Mouse (Mus musculus) midbrain, postnatal 0 days (tissue): Measurements from ENCODE around the gene Oxsr1. TPM values are rescaled to one million over a fixed set of nuclear protein-coding genes. Genes with fewer than 3 reads are reported as not detected.
"Not testable (repeated sequence)": the region's sequence is repeated elsewhere in the genome, so short reads cannot be mapped to it uniquely, and the experiment has no call there.

ENCODE experiments used
- ATAC-seq: fragments of 200-750 bp; cut with Nextera tagmentation; 2 replicates; pipeline ENCODE4 v1.8.0; 2017; ENCODE audit warnings: moderate number of reproducible peaks, mild to moderate bottlenecking, moderate TSS enrichment, moderate library complexity; ENCODE audit not compliant: low FRiP score
- DNase-seq: peaks from one replicate; pipeline ENCODE4 v3.0.0-alpha.2; 2015; ENCODE audit warnings: low spot score
- H3K27ac ChIP-seq: fragments of 300-500 bp; sonication (generic); 2 replicates; pipeline ENCODE4 v1.5.1; 2014; ENCODE audit warnings: low read depth, mild to moderate bottlenecking, low read length, mixed read lengths
- H3K27me3 ChIP-seq: fragments of 300-500 bp; sonication (generic); 2 replicates; pipeline ENCODE4 v1.6.1; 2014; ENCODE audit warnings: low read length, control low read depth, mixed read lengths; ENCODE audit not compliant: insufficient read depth
- H3K36me3 ChIP-seq: fragments of 300-500 bp; sonication (generic); 2 replicates; pipeline ENCODE4 v1.6.1; 2014; ENCODE audit warnings: low read length, control low read depth, mixed read lengths; ENCODE audit not compliant: insufficient read depth
- H3K4me1 ChIP-seq: fragments of 300-500 bp; sonication (generic); 2 replicates; pipeline ENCODE4 v1.6.1; 2014; ENCODE audit warnings: mild to moderate bottlenecking, control low read depth, antibody characterized with exemption, low read length, mixed read lengths; ENCODE audit not compliant: insufficient read depth
- H3K4me2 ChIP-seq: fragments of 300-500 bp; sonication (generic); 2 replicates; pipeline ENCODE4 v1.6.1; 2014; ENCODE audit warnings: low read depth, mild to moderate bottlenecking, low read length, mixed read lengths; ENCODE audit not compliant: poor library complexity, severe bottlenecking
- H3K4me3 ChIP-seq: fragments of 300-500 bp; sonication (generic); 2 replicates; pipeline ENCODE4 v1.5.1; 2014; ENCODE audit warnings: low read depth, mild to moderate bottlenecking, low read length, moderate library complexity
- H3K9ac ChIP-seq: fragments of 300-500 bp; sonication (generic); replicated peaks from 2 replicates; pipeline ENCODE4 v1.6.1; 2014; ENCODE audit warnings: mild to moderate bottlenecking, low read length, moderate library complexity, mixed read lengths; ENCODE audit not compliant: poor library complexity, severe bottlenecking
- H3K9me3 ChIP-seq: fragments of 300-500 bp; sonication (generic); 2 replicates; pipeline ENCODE4 v1.6.1; 2016; ENCODE audit warnings: low read length, control low read depth
- CTCF ChIP-seq: IDR thresholded peaks from 2 replicates; pipeline ENCODE4 v1.5.1; 2016; ENCODE audit warnings: antibody characterized with exemption, mild to moderate bottlenecking
- WGBS: fragments of 180-500 bp; shearing (Covaris S2); extraction: QIAGEN DNeasy Blood & Tissue Kit; methylation state at CpG from one replicate; pipeline ENCODE4 v1.1.7; 2014; 5-methylcytosine and 5-hydroxymethylcytosine counted together
- polyA plus RNA-seq: library from polyadenylated mRNA; unstranded; fragments of >200 nt; fragmentation: Nextera tagmentation; extraction: Ambion mirVana; gene quantifications from 2 replicates; pipeline ENCODE4 v1.2.1, GENCODE M21; 2015
- total RNA-seq: library from RNA; depleted of rRNA; stranded (reverse); fragments of >200 nt; gene quantifications from 2 replicates; pipeline ENCODE4 v1.2.3, GENCODE M21; 2014

The Oxsr1 gene
- total and polyA plus RNA-seq, 2 experiments from 2014 or later: 10.7 to 38.5 TPM

- 96% methylated on average over 3 of the region's 3 CpGs for WGBS
- Histone ChIP-seq H3K9me3 (no peaks in the 10 kb centered on the region), H3K4me1 (no peaks in the 10 kb centered on the region), H3K4me3 (no peak overlapping the region), H3K9ac (no peak overlapping the region), H3K27ac (no peak overlapping the region), H3K27me3 (no peaks in the 10 kb centered on the region), H3K4me2 (no peak overlapping the region), H3K36me3 (peaks cover 38% of the 10 kb centered on the region; the same call in 1 of the 2 replicates)
- TF ChIP-seq CTCF: no peak
- no peak for DNase-seq
- ATAC-seq: no peak
Measured at GRCm38 (mm10) chr9:119239274-119239673, 83.0 kb downstream of the Oxsr1 start.

GRCm38 (mm10) chr9:119238796-119239195 lies 83.4 kb downstream of the Oxsr1 start:
- peaks cover 38% of the 10 kb centered on the region; the same call in 1 of the 2 replicates for H3K36me3 ChIP-seq
- WGBS: 87% methylated on average over 4 of the region's 4 CpGs
- H3K4me3 ChIP-seq: no peak overlapping the region
- DNase-seq: no peak
- no peak for ATAC-seq
- H3K27ac ChIP-seq: no peak overlapping the region
- TF ChIP-seq CTCF: no peak
- H3K9me3 ChIP-seq: no peaks in the 10 kb centered on the region
- H3K4me2 ChIP-seq: no peak overlapping the region
- H3K27me3 ChIP-seq: no peaks in the 10 kb centered on the region
- H3K9ac ChIP-seq: no peak overlapping the region
- H3K4me1 ChIP-seq: no peaks in the 10 kb centered on the region

- Histone ChIP-seq H3K4me3 (no peak overlapping the region), H3K9me3 (no peaks in the 10 kb centered on the region), H3K36me3 (no peaks in the 10 kb centered on the region), H3K4me2 (no peak overlapping the region), H3K27me3 (no peaks in the 10 kb centered on the region), H3K4me1 (no peaks in the 10 kb centered on the region), H3K27ac (no peak overlapping the region), H3K9ac (no peak overlapping the region)
- DNase-seq: no peak
- no peak for TF ChIP-seq CTCF
- ATAC-seq: no peak
- 97% methylated on average over 7 of the region's 7 CpGs for WGBS
Measured at GRCm38 (mm10) chr9:119231552-119231951, 90.7 kb downstream of the Oxsr1 start.

GRCm38 (mm10) chr9:119230829-119231228 lies 91.4 kb downstream of the Oxsr1 start:
- H3K9me3 ChIP-seq: no peaks in the 10 kb centered on the region
- no peaks in the 10 kb centered on the region for H3K4me1 ChIP-seq
- no peak for DNase-seq
- no peak overlapping the region for H3K4me3 ChIP-seq
- TF ChIP-seq CTCF: no peak
- H3K27ac ChIP-seq: no peak overlapping the region
- ATAC-seq: no peak
- WGBS: 80% methylated on average over 2 of the region's 2 CpGs
- no peaks in the 10 kb centered on the region for H3K27me3 ChIP-seq
- no peak overlapping the region for H3K4me2 ChIP-seq
- no peaks in the 10 kb centered on the region for H3K36me3 ChIP-seq
- no peak overlapping the region for H3K9ac ChIP-seq

- H3K9ac ChIP-seq: no peak overlapping the region
- H3K36me3 ChIP-seq: peaks cover 7% of the 10 kb centered on the region
- no peak overlapping the region for H3K4me3 ChIP-seq
- no peak for TF ChIP-seq CTCF
- H3K27me3 ChIP-seq: no peaks in the 10 kb centered on the region
- no peaks in the 10 kb centered on the region for H3K4me1 ChIP-seq
- no peak overlapping the region for H3K27ac ChIP-seq
- no peak for ATAC-seq
- WGBS: 95% methylated on average over 4 of the region's 4 CpGs
- no peak overlapping the region for H3K4me2 ChIP-seq
- no peak for DNase-seq
- no peaks in the 10 kb centered on the region for H3K9me3 ChIP-seq
Measured at GRCm38 (mm10) chr9:119220249-119220648, 102.0 kb downstream of the Oxsr1 start.

GRCm38 (mm10) chr9:119219667-119220066 lies 102.6 kb downstream of the Oxsr1 start:
- DNase-seq (no peak), ATAC-seq (no peak)
- 92% methylated on average over 2 of the region's 2 CpGs for WGBS
- Histone ChIP-seq H3K27me3 (no peaks in the 10 kb centered on the region), H3K4me1 (no peaks in the 10 kb centered on the region), H3K9ac (no peak overlapping the region), H3K4me3 (no peak overlapping the region), H3K36me3 (peaks cover 7% of the 10 kb centered on the region), H3K27ac (no peak overlapping the region), H3K4me2 (no peak overlapping the region), H3K9me3 (no peaks in the 10 kb centered on the region)
- TF ChIP-seq CTCF: no peak

GRCm38 (mm10) chr9:119215341-119215740 lies 106.9 kb downstream of the Oxsr1 start:
- not testable (repeated sequence) for DNase-seq, H3K9me3 ChIP-seq, H3K4me2 ChIP-seq, H3K36me3 ChIP-seq, H3K4me1 ChIP-seq, ATAC-seq, H3K4me3 ChIP-seq, H3K27me3 ChIP-seq, H3K27ac ChIP-seq, H3K9ac ChIP-seq
- 90% methylated on average over 2 of the region's 2 CpGs for WGBS
